Comparison of ENCODE assay signal across 22 mouse cellular contexts in the genomic region with DNA sequence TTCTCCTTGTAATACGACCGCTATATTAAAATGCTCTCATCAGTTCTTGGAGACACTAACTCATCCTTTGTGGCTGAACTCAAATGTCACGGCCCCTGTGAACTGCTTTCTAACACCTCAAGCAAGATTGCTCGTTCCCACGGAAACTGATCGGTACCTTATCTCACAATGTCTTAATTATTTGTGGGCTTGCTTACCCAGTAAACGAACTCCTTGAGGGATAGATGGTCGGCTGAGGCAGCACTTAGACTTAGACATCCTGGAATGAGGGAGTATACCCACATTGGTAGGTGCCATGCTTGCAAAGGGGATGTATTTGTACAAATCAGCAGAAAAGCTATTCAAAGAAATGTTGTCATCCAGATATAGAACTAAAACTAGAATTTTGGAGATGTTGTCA.
DNase-seq lines count a peak whose midpoint lies in the region; ATAC-seq and TF ChIP-seq lines count a peak whose summit lies in the region.
"Had no signal": no experiment of that assay in that cellular context is flagged by ENCODE, and none has a peak within 500 bp of the region (broad histone marks: within the 10 kb centered on the region; RNA-seq: fewer than 3 reads in every experiment).

No protein-coding gene starts in this region.

- intact Hi-C loops in heart, adult 2 months (cut with DNase I), result loop anchor here (1.0 kb wide), 1 partner anchor 31 kb away; no protein-coding TSS in a partner anchor
- intact Hi-C loops in heart, postnatal 14 days (cut with DNase I), result loop anchor here (5.0 kb wide), 1 partner anchor 109 kb away; no protein-coding TSS in a partner anchor

- H3K27ac ChIP-seq in heart, adult 2 months, result peak overlapping the region; percentile 92
- H3K27ac ChIP-seq in midbrain, embryonic 14.5 days (replicated peaks; ENCODE audit: low read depth, low read length), result 0 out of 2 replicates have a peak overlapping the region, but pooled peaks have one; percentile 2
- H3K27ac ChIP-seq in midbrain, embryonic 10.5 days (replicated peaks), result no peak overlapping the region
- H3K27ac ChIP-seq: embryonic facial prominence, embryonic 12.5 days; embryonic facial prominence, embryonic 15.5 days; hindbrain, embryonic 15.5 days had no signal

- no peak for DNase-seq in heart, adult 2 months
- DNase-seq in heart, postnatal 14 days, result no peak
- DNase-seq in midbrain, embryonic 14.5 days, result peak; percentile 22
- DNase-seq in midbrain, embryonic 10.5 days (ENCODE audit: low spot score), result no peak
- no peak for DNase-seq in layer of hippocampus, adult 11-12 months (ENCODE audit: low spot score)
- no peak for DNase-seq in cerebellum, postnatal 10 days
- DNase-seq: adrenal gland, adult 2 months; adrenal gland, postnatal 14 days; cerebellum, adult 18-20 months; cerebellum, adult 9-10 months; cerebellum, postnatal 25 days; forebrain, postnatal 0 days; gastrocnemius, postnatal 36 days; heart, postnatal 4 days; kidney, adult 18-20 months had no signal

- no peak for TF ChIP-seq EP300 in heart, adult 2 months (IDR thresholded peaks at IDR 0.05; ENCODE audit: insufficient read depth, low read depth, low read length)

- 50% methylated on average over 8 of the region's 8 CpGs for WGBS in heart, adult 2 months
- 61% methylated on average over 8 of the region's 8 CpGs for WGBS in midbrain, embryonic 14.5 days
- 83% methylated on average over 8 of the region's 8 CpGs for WGBS in midbrain, embryonic 10.5 days

- H3K4me3 ChIP-seq in heart, adult 2 months, result no peak overlapping the region
- no peak overlapping the region for H3K4me3 ChIP-seq in midbrain, embryonic 14.5 days (replicated peaks; ENCODE audit: low read depth, low read length)
- no peak overlapping the region for H3K4me3 ChIP-seq in midbrain, embryonic 10.5 days
- H3K4me3 ChIP-seq: embryonic facial prominence, embryonic 12.5 days; embryonic facial prominence, embryonic 15.5 days; hindbrain, embryonic 15.5 days had no signal

- TF ChIP-seq CTCF in heart, adult 2 months (IDR thresholded peaks at IDR 0.05), result no peak

- ATAC-seq in midbrain, embryonic 14.5 days (ENCODE audit: low FRiP score, low TSS enrichment), result no peak
- peak; percentile 28 for ATAC-seq in CD4-positive, CD25-positive, alpha-beta regulatory T cell, adult 4 months
- ATAC-seq in inflammation-experienced regulatory T-cells, adult 6 months, result peak; percentile 55
- ATAC-seq: forebrain, embryonic 14.5 days; forebrain, postnatal 0 days; intestine, embryonic 16.5 days had no signal

- H3K9me3 ChIP-seq in midbrain, embryonic 14.5 days (ENCODE audit: control insufficient read depth, low read length), result no peaks in the 10 kb centered on the region
- no peaks in the 10 kb centered on the region for H3K9me3 ChIP-seq in midbrain, embryonic 10.5 days (replicated peaks)
- H3K9me3 ChIP-seq: embryonic facial prominence, embryonic 12.5 days; embryonic facial prominence, embryonic 15.5 days; hindbrain, embryonic 15.5 days had no signal

- H3K79me2 ChIP-seq in heart, adult 2 months (replicated peaks; ENCODE audit: control insufficient read depth, insufficient read depth, low read length), result no peaks in the 10 kb centered on the region

- peaks cover 16% of the 10 kb centered on the region for H3K36me3 ChIP-seq in heart, adult 2 months (ENCODE audit: control insufficient read depth, insufficient read depth, low read length)
- H3K36me3 ChIP-seq in midbrain, embryonic 14.5 days (ENCODE audit: control insufficient read depth, insufficient read depth, low read length), result no peaks in the 10 kb centered on the region
- H3K36me3 ChIP-seq in midbrain, embryonic 10.5 days, result no peaks in the 10 kb centered on the region
- H3K36me3 ChIP-seq: embryonic facial prominence, embryonic 12.5 days; embryonic facial prominence, embryonic 15.5 days; hindbrain, embryonic 15.5 days had no signal

- no peaks in the 10 kb centered on the region for H3K27me3 ChIP-seq in heart, adult 2 months (ENCODE audit: control insufficient read depth, insufficient read depth, low read length)
- no peaks in the 10 kb centered on the region for H3K27me3 ChIP-seq in midbrain, embryonic 14.5 days (ENCODE audit: control insufficient read depth, insufficient read depth, low read length)
- H3K27me3 ChIP-seq in midbrain, embryonic 10.5 days (ENCODE audit: low read depth, poor library complexity, severe bottlenecking), result no peaks in the 10 kb centered on the region
- H3K27me3 ChIP-seq: embryonic facial prominence, embryonic 12.5 days; embryonic facial prominence, embryonic 15.5 days; hindbrain, embryonic 15.5 days had no signal

- no peak for TF ChIP-seq POLR2A in heart, adult 2 months (IDR thresholded peaks at IDR 0.05; ENCODE audit: insufficient read depth, low read depth, low read length)

- H3K9ac ChIP-seq in heart, adult 2 months (ENCODE audit: low read depth, low read length), result no peak overlapping the region
- H3K9ac ChIP-seq in midbrain, embryonic 14.5 days (replicated peaks; ENCODE audit: low read length), result no peak overlapping the region
- H3K9ac ChIP-seq: embryonic facial prominence, embryonic 12.5 days; embryonic facial prominence, embryonic 15.5 days; forebrain, postnatal 0 days; hindbrain, embryonic 15.5 days had no signal

- peaks cover 23% of the 10 kb centered on the region for H3K4me1 ChIP-seq in heart, adult 2 months (ENCODE audit: control insufficient read depth, insufficient read depth, low read length)
- H3K4me1 ChIP-seq in midbrain, embryonic 14.5 days (ENCODE audit: control insufficient read depth, insufficient read depth, low read length), result no peaks in the 10 kb centered on the region
- peaks cover 4% of the 10 kb centered on the region; the same call in 1 of the 2 replicates for H3K4me1 ChIP-seq in midbrain, embryonic 10.5 days
- H3K4me1 ChIP-seq: embryonic facial prominence, embryonic 15.5 days had no signal

- no peak overlapping the region for H3K4me2 ChIP-seq in midbrain, embryonic 14.5 days (ENCODE audit: low read length)
- H3K4me2 ChIP-seq: embryonic facial prominence, embryonic 12.5 days; embryonic facial prominence, embryonic 15.5 days; hindbrain, embryonic 15.5 days had no signal
